Mouse (Mus musculus) thymus, postnatal 25 days (tissue): ENCODE measurements around the gene Art3.

Experiments used
- DNase-seq: peaks from one replicate; pipeline ENCODE4 v3.0.0; 2022

Art3 gene

DNA sequence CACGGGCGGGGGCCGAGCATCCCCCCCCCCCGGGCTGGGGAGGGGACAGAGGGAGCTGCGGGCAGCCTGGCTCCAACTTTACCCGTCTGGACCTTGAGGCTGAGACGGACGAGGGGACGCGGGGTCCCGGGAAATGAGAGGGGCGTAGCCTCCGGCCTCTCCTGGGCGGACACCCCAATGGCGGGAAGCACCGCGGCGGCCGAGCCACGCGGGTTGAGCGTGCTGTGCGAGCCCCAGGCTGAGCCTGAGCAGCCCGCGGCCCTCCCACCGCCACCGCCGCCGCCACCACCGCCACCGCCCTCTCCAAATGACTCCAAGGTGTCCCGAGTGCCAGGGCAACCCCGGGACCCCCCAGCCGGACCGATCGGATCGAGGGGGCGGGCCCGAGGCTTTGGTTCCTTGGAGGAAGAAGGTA, 103.0 kb downstream of the Art3 start:
- DNase-seq, result no peak

DNA sequence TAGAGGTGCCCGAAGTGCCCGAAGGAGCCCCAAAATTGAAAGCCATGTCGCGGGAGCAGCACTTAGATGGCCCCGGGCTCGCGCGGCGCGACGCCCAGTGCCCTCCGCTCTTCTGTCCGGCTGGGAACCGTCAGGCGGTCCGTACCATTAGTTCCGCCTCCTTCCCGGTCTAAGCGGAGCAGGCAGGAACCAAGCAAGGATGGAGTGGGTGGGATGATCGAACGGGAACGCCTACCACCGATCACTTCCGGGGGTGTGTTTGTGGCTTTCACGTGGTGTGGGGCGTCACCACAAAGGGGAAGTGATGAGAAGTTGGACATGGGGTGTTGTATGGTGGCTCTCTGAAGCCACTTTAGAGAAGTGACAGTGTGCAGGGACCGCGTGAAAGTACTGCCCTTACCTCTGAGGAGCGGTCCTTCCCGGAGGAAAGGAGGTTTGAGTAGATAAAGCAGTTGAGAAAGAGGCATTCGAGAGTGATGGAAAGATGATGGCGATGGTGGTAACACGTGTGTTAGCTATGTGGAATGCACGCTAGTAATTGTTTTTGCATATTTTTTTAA, 103.5 kb downstream of the Art3 start, which contains the start of gene Nup54:
Gene Nup54, minus strand, starts transcription at position 195 of the 560 bp plus-strand sequence.
- DNase-seq, result peak; percentile 92

DNA sequence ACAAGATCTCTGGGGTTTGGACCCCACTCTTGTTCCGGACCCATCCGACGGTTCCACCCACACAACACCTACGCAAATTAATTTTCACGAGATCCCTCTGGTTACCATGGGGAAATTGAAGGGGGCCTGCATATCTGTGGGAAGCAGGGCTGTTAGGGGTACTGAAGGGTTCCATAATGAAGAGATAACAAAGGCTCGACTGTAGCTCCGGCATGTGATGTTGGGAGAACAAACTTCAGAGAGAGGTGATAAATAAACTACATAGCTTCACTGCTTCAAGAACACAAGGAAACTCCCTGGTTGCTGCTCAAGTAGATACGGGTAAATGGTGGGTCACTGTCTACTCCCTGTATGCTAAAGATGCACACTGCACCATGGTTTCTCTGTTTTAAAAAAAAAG, 106.9 kb downstream of the Art3 start:
- DNase-seq, result no peak

DNA sequence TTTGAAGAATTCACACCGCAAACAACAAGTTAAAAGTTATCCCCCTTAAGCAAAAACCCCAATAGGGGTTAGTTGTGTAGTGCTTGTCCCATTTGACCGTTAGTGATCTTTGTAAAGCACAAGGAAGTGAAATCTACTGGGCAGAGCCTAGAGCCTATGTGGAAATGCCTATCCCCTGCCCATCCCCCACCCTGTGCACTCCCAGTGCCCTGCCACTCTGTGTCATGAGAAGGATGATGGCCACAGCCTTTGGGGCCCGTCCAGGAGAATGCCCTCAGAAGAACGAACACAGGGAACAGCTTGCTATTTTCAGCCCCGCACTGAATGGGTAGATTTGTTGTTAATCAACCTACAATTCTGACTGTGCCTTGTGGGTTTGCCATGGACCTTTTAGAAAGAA, 109.9 kb downstream of the Art3 start:
- no peak for DNase-seq

DNA sequence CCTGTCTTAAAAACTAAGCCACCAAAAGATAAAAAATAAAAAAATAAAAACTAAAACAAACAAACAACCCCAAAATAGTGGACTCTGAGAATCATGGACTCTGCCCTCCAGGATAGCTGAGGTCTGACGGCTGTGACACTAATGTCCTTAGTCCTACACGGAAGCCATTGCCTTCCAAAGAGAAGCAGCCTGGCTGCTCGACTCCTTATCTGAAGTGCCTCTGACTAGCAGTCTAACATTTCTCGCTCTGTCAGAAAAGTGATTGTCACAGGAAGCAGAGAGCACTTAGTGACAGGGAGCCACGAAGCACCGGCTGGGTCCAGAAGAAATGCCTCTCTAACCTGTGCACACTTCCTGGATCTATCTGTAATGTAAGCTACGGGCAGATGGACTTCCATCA, 111.3 kb downstream of the Art3 start:
- DNase-seq, result no peak

DNA sequence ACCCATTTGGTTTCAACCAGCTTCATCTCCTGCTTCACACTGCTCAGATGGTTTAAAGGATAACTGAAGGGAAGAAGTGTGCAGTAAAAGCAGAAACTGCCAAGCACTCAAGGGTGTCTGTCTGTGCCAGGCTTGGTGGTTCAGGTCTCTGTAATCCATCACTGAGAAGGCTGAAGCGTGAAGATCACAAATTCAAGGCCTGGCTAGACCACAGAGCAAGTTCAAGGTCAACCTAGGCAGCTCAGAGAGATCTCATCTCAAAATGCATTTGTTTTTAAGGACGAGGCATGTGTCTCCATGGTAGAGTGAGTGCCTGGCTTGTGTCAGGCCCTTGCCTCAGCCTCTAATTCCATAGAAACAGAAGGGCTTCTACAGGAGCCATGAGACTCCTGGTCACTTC, 113.4 kb downstream of the Art3 start:
- no peak for DNase-seq

DNA sequence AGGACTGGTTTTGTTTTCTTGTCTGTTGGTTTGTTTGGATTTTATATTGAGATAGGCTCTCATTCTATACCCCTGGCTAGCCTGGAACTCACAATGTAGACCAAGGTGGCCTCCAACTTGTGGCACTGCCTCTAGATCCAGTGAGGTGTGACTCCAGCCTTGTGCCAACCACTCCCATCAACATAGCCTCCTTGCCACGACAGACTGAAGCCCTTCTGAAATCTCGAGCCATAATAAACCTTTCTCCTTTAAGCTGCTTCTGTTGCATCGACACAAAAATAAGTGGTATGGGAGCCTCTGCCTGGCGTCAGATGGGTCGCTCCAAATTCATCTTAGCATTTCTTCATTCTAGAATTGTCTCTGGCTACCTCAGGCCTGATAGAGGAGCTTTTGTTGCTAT, 115.1 kb downstream of the Art3 start:
- DNase-seq, result no peak

DNA sequence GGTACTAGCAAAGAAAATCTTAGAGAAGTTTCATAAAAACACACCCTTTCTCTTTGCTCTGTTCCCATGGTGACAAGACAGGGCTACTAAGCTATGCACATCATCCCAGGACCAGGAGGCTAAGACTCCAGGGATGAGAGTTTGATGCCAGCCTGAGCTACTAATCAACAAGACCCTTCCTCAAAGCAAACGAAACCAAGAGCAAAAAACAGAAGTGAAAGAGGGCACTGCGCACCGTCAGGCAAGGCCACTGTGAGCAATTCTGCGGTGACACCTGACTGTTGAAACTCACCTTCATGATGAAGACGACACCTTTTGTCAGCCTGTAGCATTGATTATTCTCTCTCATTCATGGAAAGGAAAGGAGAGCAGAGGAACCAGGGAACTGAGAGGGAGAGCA, 121.2 kb downstream of the Art3 start:
- DNase-seq, result no peak

DNA sequence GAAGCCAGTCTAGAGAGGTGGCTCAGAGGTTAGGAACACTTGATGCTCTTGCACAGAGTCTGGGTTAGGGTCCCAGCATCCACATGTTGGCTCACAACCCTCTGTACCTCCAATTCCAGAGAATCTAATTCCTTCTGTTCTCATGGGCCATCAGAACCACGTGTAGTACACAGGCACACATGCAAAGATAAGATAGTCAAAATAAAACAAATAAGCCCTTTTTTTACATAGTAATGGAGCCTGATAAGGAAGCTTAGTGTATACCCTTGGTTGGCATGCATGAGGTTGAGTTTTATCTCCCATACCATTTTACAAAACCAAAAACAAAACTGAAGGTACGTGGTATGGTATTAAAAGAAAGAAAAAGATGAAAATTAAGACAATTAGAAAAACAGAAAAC, 125.8 kb downstream of the Art3 start:
- DNase-seq, result no peak

DNA sequence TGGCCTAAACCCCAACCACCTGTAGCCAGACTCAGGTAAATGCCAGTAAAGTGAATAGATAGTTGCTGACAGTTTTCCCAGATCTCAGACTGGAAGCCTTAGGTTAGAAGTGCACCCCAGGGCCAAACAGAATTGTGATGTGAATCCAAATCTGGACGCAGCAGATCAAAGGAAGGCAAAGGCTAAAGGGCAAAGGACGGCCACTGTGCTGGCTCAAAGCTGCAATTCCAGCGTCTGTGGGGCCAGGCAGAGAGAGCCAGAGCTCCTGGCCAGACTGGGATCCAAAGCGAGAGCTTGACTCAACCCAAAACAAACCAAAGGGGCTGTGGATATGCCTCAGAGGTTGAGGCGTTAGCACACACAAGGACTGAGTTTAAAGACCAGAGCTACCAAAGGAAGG, 127.1 kb downstream of the Art3 start:
- no peak for DNase-seq

DNA sequence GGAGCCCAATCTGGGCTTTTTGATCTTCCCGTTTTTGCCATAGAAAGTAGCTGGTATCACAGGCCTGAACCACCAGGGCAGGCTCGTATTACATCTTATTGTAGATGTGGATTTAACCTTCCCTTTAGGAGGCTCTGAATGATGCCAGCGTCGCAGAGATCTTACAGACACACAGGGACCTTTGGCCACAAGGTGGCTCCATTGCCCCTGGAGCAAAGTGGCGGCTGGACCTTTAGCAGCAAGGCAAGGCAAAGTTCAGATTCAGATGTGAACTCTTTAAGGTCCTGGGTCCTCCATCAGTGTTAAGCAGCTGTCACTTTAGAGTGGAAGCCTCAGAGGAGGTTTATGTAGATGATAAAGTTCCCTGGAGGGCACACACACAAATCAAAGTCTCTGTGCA, 129.7 kb downstream of the Art3 start:
- peak; percentile 81 for DNase-seq
